Mouse (Mus musculus) intestine, embryonic 15.5 days (tissue): ENCODE data around the gene Abcd1. TPM values are rescaled to one million over a fixed set of nuclear protein-coding genes. Genes with fewer than 3 reads are reported as not detected.

Experiments used
- polyA plus RNA-seq: library from polyadenylated mRNA; unstranded; fragments of >200 nt; fragmentation: Nextera tagmentation; extraction: Ambion mirVana; gene quantifications from 2 replicates; pipeline ENCODE4 v1.2.1, GENCODE M21; 2015

Gene Abcd1
- polyA plus RNA-seq, 1 experiment from 2014 or later: 18.5 TPM

Other genes with a start within 250 kb of the Abcd1 start
- 48.5 and 52.7 TPM in 2 replicates for gene Bgn, start 233.0 kb upstream of the Abcd1 start, polyA plus RNA-seq
- 0.26 and 0.28 TPM in 2 replicates for gene Atp2b3, start 213.5 kb upstream of the Abcd1 start, polyA plus RNA-seq
- gene Dusp9, start 77.2 kb upstream of the Abcd1 start, polyA plus RNA-seq: 10.7 and 11.0 TPM in 2 replicates
- gene Pnck, start 56.5 kb upstream of the Abcd1 start, polyA plus RNA-seq: 12.4 and 12.7 TPM in 2 replicates
- gene Slc6a8, start 43.4 kb upstream of the Abcd1 start, polyA plus RNA-seq: 7.1 and 9.1 TPM in 2 replicates
- gene Bcap31, start 422 bp upstream of the Abcd1 start, polyA plus RNA-seq: 296 and 302 TPM in 2 replicates
- 0.38 TPM in 2 replicates for gene Plxnb3, start 40.5 kb downstream of the Abcd1 start, polyA plus RNA-seq
- gene Srpk3, start 57.8 kb downstream of the Abcd1 start, polyA plus RNA-seq: 1.3 and 2.0 TPM in 2 replicates
- gene Idh3g, start 70.3 kb downstream of the Abcd1 start, polyA plus RNA-seq: 217 and 251 TPM in 2 replicates
- 240 and 287 TPM in 2 replicates for gene Ssr4, start 70.4 kb downstream of the Abcd1 start, polyA plus RNA-seq
- gene Pdzd4, start 108.4 kb downstream of the Abcd1 start, polyA plus RNA-seq: 0.57 and 0.72 TPM in 2 replicates
- 0.05 and 0.25 TPM in 2 replicates for gene Avpr2, start 175.5 kb downstream of the Abcd1 start, polyA plus RNA-seq
- gene L1cam, start 179.5 kb downstream of the Abcd1 start, polyA plus RNA-seq: 9.0 and 9.4 TPM in 2 replicates
- gene Arhgap4, start 205.3 kb downstream of the Abcd1 start, polyA plus RNA-seq: 3.7 and 4.1 TPM in 2 replicates
- gene Naa10, start 205.3 kb downstream of the Abcd1 start, polyA plus RNA-seq: 163 and 169 TPM in 2 replicates
- gene Renbp, start 214.3 kb downstream of the Abcd1 start, polyA plus RNA-seq: 154 and 197 TPM in 2 replicates
- 43.0 and 45.6 TPM in 2 replicates for gene Hcfc1, start 249.8 kb downstream of the Abcd1 start, polyA plus RNA-seq